Mouse (Mus musculus) ES-Bruce4 (cell line): ENCODE data around the gene Luc7l. TPM values are rescaled to one million over a fixed set of nuclear protein-coding genes. Genes with fewer than 3 reads are reported as not detected.

ENCODE experiments used
- H3K27ac ChIP-seq: 2 replicates; pipeline ENCODE4 v1.5.1; 2012; ENCODE audit warnings: low read length, inconsistent platforms; ENCODE audit not compliant: insufficient read depth
- H3K27me3 ChIP-seq: 2 replicates; pipeline ENCODE4 v1.6.1; 2012; ENCODE audit warnings: mild to moderate bottlenecking, low read length, inconsistent platforms; ENCODE audit not compliant: control insufficient read depth, poor library complexity, insufficient read depth, severe bottlenecking
- H3K36me3 ChIP-seq: 2 replicates; pipeline ENCODE4 v1.6.1; 2012; ENCODE audit warnings: inconsistent platforms, mild to moderate bottlenecking, low read length, moderate library complexity; ENCODE audit not compliant: control insufficient read depth, poor library complexity, insufficient read depth, severe bottlenecking
- H3K4me1 ChIP-seq: one replicate; pipeline ENCODE4 v1.8.1; 2011; ENCODE audit warnings: low read length; ENCODE audit not compliant: control insufficient read depth, insufficient read depth
- H3K4me3 ChIP-seq: 2 replicates; pipeline ENCODE4 v1.5.1; 2011; ENCODE audit warnings: low read depth, mild to moderate bottlenecking, low read length
- H3K9ac ChIP-seq: 2 replicates; pipeline ENCODE4 v1.6.1; 2012; ENCODE audit warnings: low read depth, mild to moderate bottlenecking, inconsistent platforms; ENCODE audit not compliant: poor library complexity, severe bottlenecking
- H3K9me3 ChIP-seq: replicated peaks from 2 replicates; pipeline ENCODE4 v1.6.1; 2012; ENCODE audit warnings: mild to moderate bottlenecking, low read length, inconsistent platforms; ENCODE audit not compliant: control insufficient read depth, poor library complexity, insufficient read depth, severe bottlenecking
- CTCF ChIP-seq: IDR thresholded peaks from one replicate; pipeline ENCODE4 v1.8.1; 2011; ENCODE audit warnings: low read depth, low read length
- EP300 ChIP-seq: IDR thresholded peaks from 2 replicates; pipeline ENCODE4 v1.6.1; 2011; ENCODE audit warnings: low read depth, low read length; ENCODE audit not compliant: insufficient read depth
- POLR2A ChIP-seq: IDR thresholded peaks from one replicate; pipeline ENCODE4 v1.8.1; 2011; ENCODE audit warnings: low read length; ENCODE audit not compliant: insufficient read depth
- polyA plus RNA-seq: library from polyadenylated mRNA; stranded (reverse); fragments of >200 nt; gene quantifications from 2 replicates; pipeline ENCODE4 v1.2.4, GENCODE M21; 2011; ENCODE audit warnings: low read depth; ENCODE audit not compliant: missing spikeins, insufficient read depth, insufficient read length

Luc7l gene
- polyA plus RNA-seq, 1 experiment = 105 TPM

DNA sequence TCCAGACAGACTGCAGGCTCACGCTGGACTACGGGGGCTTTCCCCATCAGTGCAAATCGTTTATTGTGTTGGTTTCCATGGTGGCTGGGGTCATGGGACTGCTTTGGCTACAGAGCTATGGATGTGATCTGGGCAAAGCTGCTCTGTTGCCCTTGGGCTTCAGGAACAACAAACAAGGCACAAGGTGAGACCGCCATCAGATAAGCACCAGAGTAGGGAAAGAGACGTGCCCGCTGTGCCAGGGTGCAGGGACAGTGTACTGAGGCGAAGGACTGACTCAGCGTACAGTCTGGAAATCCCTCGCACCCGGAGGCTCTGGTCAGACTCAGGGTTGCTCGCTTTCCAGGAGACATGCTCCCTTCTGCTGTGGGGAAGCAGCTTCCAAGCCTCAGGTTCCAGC lies 40.0 kb upstream of the Luc7l start:
- no peak overlapping the region for H3K9ac ChIP-seq
- no peaks in the 10 kb centered on the region for H3K36me3 ChIP-seq
- no peaks in the 10 kb centered on the region for H3K9me3 ChIP-seq
- TF ChIP-seq POLR2A = no peak
- TF ChIP-seq CTCF = no peak
- no peak for TF ChIP-seq EP300
- no peak overlapping the region for H3K27ac ChIP-seq
- H3K4me3 ChIP-seq = no peak overlapping the region
- no peaks in the 10 kb centered on the region for H3K4me1 ChIP-seq
- no peaks in the 10 kb centered on the region for H3K27me3 ChIP-seq

DNA sequence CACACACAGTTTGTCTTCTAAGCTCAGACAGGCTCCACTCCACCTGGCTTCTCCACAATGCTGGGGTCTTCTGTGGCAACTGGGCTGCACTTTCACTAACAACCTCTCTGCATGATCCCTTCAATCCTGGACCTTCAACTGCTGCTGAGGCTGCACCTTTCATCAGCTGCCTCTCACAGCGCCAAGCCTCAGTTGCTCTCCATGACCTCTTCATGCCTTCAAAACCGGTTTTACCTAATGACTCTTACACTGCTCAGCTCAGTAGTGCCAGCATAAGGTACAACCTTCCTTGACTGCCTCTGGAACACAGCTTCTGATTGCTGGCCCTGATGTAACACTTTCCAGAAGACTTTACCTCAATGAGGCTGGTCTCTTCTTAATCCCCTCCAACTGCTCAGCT lies 31.2 kb upstream of the Luc7l start:
- Histone ChIP-seq H3K4me1 (no peaks in the 10 kb centered on the region), H3K27me3 (no peaks in the 10 kb centered on the region), H3K9ac (no peak overlapping the region), H3K36me3 (no peaks in the 10 kb centered on the region), H3K27ac (no peak overlapping the region), H3K4me3 (no peak overlapping the region), H3K9me3 (no peaks in the 10 kb centered on the region)
- no peak for TF ChIP-seq POLR2A
- TF ChIP-seq CTCF = no peak
- no peak for TF ChIP-seq EP300

DNA sequence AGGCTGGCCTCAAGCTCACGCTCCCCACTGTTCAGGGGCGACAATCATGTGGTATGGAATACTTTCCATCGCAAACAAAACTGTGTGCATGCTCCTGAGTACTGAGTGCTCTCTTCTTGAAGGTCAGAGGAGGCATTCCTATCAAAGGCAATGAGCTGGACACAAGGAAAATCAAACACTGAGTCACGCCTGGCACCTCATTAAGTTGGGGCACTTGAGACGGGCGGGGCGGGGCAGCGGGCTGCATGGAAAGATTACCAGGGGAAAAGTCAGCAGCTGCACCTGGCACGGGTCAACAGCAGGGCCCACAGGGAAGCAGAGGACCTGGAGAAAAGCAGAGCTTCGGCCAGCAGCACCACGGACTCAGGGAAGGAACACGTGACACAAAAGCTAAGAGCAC lies 27.5 kb upstream of the Luc7l start:
- H3K27me3 ChIP-seq = no peaks in the 10 kb centered on the region
- H3K4me1 ChIP-seq = no peaks in the 10 kb centered on the region
- H3K27ac ChIP-seq = no peak overlapping the region
- no peaks in the 10 kb centered on the region for H3K36me3 ChIP-seq
- no peak overlapping the region for H3K9ac ChIP-seq
- TF ChIP-seq CTCF (no peak), EP300 (no peak), POLR2A (no peak)
- no peaks in the 10 kb centered on the region for H3K9me3 ChIP-seq
- no peak overlapping the region for H3K4me3 ChIP-seq

DNA sequence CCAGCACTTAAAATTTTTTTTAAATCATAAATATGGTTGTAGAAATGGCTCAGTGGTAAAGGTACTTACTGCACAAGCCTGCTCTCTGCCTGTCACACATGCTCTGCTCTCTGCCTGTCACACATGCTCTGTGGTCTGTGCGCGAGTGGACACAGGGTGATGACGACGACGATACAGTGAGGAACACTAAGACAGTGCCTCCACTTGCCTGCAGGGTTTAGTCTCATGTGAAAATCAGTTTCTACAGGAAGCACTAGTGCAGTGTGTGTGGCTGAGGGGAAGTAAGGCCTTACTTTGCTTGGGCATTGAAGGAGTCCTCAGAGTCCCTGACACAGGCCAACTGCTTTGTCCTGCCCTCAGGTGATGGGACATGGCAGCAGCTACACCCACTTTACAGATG lies 22.9 kb upstream of the Luc7l start:
- Histone ChIP-seq H3K9me3 (no peaks in the 10 kb centered on the region), H3K9ac (no peak overlapping the region), H3K27ac (no peak overlapping the region), H3K27me3 (no peaks in the 10 kb centered on the region), H3K4me1 (no peaks in the 10 kb centered on the region), H3K4me3 (no peak overlapping the region), H3K36me3 (no peaks in the 10 kb centered on the region)
- TF ChIP-seq POLR2A (no peak), EP300 (no peak), CTCF (no peak)

DNA sequence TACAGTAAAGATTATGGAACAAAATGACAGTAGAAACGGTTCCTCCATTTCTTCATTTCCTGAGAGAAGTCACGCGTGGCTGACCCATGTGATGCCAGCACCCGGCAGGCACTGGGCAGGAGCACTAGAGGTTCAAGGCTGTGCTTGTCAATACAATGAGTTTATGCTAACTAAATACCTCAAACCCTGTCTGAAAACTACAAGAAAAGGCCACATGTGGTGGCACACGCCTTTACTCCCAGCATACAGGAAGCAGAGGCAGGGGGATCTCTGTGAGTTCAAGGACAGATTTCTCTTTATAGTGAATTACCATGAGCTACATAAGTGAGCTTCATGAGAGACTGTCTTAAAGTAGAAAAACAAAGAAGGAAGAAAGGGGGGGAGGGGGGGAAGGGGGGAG lies 21.5 kb upstream of the Luc7l start:
- Histone ChIP-seq H3K4me1 (no peaks in the 10 kb centered on the region), H3K27ac (no peak overlapping the region), H3K4me3 (no peak overlapping the region), H3K36me3 (no peaks in the 10 kb centered on the region), H3K9me3 (no peaks in the 10 kb centered on the region), H3K9ac (no peak overlapping the region), H3K27me3 (no peaks in the 10 kb centered on the region)
- no peak for TF ChIP-seq POLR2A
- TF ChIP-seq EP300 = no peak
- TF ChIP-seq CTCF = no peak

DNA sequence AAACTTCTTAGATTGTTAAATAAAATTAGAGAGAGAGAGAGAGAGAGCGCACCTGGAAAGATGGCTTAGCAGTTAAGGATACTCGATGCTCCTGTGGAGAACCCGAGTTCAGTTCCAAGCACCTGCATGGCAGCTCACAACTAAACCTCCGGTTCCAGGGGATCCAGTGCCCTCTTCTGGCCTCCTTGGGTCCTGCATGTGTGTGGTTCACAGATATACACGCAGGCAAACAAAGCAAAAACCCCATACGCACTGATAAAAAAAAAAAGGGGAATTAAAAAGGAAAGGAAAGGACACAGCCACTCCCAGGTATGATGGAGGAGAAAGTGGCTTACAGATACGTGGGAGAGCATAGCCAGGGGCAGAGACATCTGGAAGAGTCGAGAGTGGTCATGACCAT lies 19.8 kb upstream of the Luc7l start:
- H3K9ac ChIP-seq = no peak overlapping the region
- H3K4me1 ChIP-seq = no peaks in the 10 kb centered on the region
- no peak overlapping the region for H3K27ac ChIP-seq
- no peaks in the 10 kb centered on the region for H3K36me3 ChIP-seq
- TF ChIP-seq POLR2A (no peak), CTCF (peak; percentile 83)
- H3K4me3 ChIP-seq = no peak overlapping the region
- no peaks in the 10 kb centered on the region for H3K27me3 ChIP-seq
- H3K9me3 ChIP-seq = no peaks in the 10 kb centered on the region

DNA sequence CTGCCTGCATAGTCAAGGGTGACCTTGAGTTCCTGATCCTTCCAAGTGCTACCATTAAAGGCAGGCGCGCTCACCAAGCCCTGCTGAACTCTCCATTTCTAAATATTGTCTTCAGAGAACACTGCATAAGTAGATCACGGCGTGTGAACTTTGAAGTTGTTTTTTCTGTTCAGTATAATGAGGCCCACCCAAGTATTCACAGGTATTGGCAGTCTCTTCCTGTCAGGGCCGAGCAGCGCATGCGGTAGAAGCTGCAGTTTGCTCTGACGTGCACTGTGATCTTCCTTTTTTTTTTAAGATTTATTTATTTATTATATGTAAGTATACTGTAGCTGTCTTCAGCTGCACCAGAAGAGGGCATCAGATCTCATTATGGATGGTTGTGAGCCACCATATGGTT lies 18.3 kb upstream of the Luc7l start:
- H3K4me3 ChIP-seq = no peak overlapping the region
- no peaks in the 10 kb centered on the region for H3K9me3 ChIP-seq
- no peak overlapping the region for H3K9ac ChIP-seq
- TF ChIP-seq EP300 (no peak), CTCF (no peak), POLR2A (no peak)
- no peaks in the 10 kb centered on the region for H3K27me3 ChIP-seq
- H3K36me3 ChIP-seq = no peaks in the 10 kb centered on the region
- no peak overlapping the region for H3K27ac ChIP-seq
- H3K4me1 ChIP-seq = no peaks in the 10 kb centered on the region
